Mouse (Mus musculus) erythroid progenitor cell, adult 5-6 weeks (primary cell): ENCODE data around the gene Ncs1. TPM values are rescaled to one million over a fixed set of nuclear protein-coding genes. Genes with fewer than 3 reads are reported as not detected.

Source experiments
- ATAC-seq: replicated peaks from 2 replicates; pipeline ENCODE4 v1.8.0; 2016; ENCODE audit warnings: moderate number of reproducible peaks, mild to moderate bottlenecking, moderate TSS enrichment, inconsistent platforms; ENCODE audit not compliant: poor library complexity, low FRiP score, severe bottlenecking
- total RNA-seq, 2 experiments: library from RNA; stranded (forward) in 1 of 2; stranded (reverse) in 1 of 2; fragments of 150-400 nt in 1 of 2; fragments of 186-747, 209-891 nt in 1 of 2; gene quantifications; 2 replicates each; pipeline versions ENCODE4 v1.2.3 to v1.2.4; 2015 to 2017; ENCODE audit warnings: low replicate concordance in 2 of 2

The Ncs1 gene
- total RNA-seq, 2 experiments from 2014 or later = not detected

- no peak for ATAC-seq
These were observed 24.2 kb downstream of the Ncs1 start for GRCm38 (mm10) chr2:31269847-31270246.

- ATAC-seq = no peak
These were observed 24.8 kb downstream of the Ncs1 start for GRCm38 (mm10) chr2:31270470-31270869.

GRCm38 (mm10) chr2:31271071-31271470, 25.4 kb downstream of the Ncs1 start:
- ATAC-seq = no peak

GRCm38 (mm10) chr2:31274993-31275392, 29.4 kb downstream of the Ncs1 start:
- no peak for ATAC-seq

GRCm38 (mm10) chr2:31277810-31278209, 32.2 kb downstream of the Ncs1 start:
- ATAC-seq = no peak

GRCm38 (mm10) chr2:31278483-31278882, 32.9 kb downstream of the Ncs1 start:
- ATAC-seq = no peak

GRCm38 (mm10) chr2:31281138-31281537, 35.5 kb downstream of the Ncs1 start:
- no peak for ATAC-seq

GRCm38 (mm10) chr2:31282266-31282665, 36.6 kb downstream of the Ncs1 start:
- no peak for ATAC-seq

GRCm38 (mm10) chr2:31282880-31283279, 37.3 kb downstream of the Ncs1 start:
- ATAC-seq = no peak

GRCm38 (mm10) chr2:31284531-31284930, 38.9 kb downstream of the Ncs1 start:
- 0 out of 2 replicates have a peak, but pooled peaks have one; percentile 29 for ATAC-seq

GRCm38 (mm10) chr2:31291421-31291820, 45.8 kb downstream of the Ncs1 start:
- ATAC-seq = no peak

GRCm38 (mm10) chr2:31294985-31295384, 49.4 kb downstream of the Ncs1 start:
- no peak for ATAC-seq

- ATAC-seq = no peak
These were observed 50.8 kb downstream of the Ncs1 start for GRCm38 (mm10) chr2:31296395-31296794.

- peak; percentile 47; the same call in 1 of the 2 replicates for ATAC-seq
These were observed 52.1 kb downstream of the Ncs1 start for GRCm38 (mm10) chr2:31297602-31298268.

GRCm38 (mm10) chr2:31298814-31299213, 53.2 kb downstream of the Ncs1 start:
- ATAC-seq = no peak

- ATAC-seq = 0 out of 2 replicates have a peak, but pooled peaks have one; percentile 32
These were observed 53.6 kb downstream of the Ncs1 start for GRCm38 (mm10) chr2:31299266-31299665.

GRCm38 (mm10) chr2:31299996-31300395, 54.4 kb downstream of the Ncs1 start:
- ATAC-seq = no peak

GRCm38 (mm10) chr2:31303177-31303576, 57.6 kb downstream of the Ncs1 start:
- ATAC-seq = no peak

- no peak for ATAC-seq
These were observed 58.6 kb downstream of the Ncs1 start for GRCm38 (mm10) chr2:31304191-31304590.

GRCm38 (mm10) chr2:31304801-31305665, 59.4 kb downstream of the Ncs1 start:
- no peak for ATAC-seq

- no peak for ATAC-seq
These were observed 60.1 kb downstream of the Ncs1 start for GRCm38 (mm10) chr2:31305684-31306083.
